Mouse (Mus musculus) monocyte, adult 5-6 weeks (primary cell): ENCODE data around the gene Nr1h2. TPM values are rescaled to one million over a fixed set of nuclear protein-coding genes. Genes with fewer than 3 reads are reported as not detected.

ENCODE experiments used
- ATAC-seq: fragments of 153-309, 156-312 bp; replicated peaks from 2 replicates; pipeline ENCODE4 v1.8.0; 2017; ENCODE audit warnings: mild to moderate bottlenecking; ENCODE audit not compliant: low TSS enrichment, insufficient number of reproducible peaks, severe bottlenecking, poor library complexity, low FRiP score
- total RNA-seq: library from RNA; stranded (forward); fragments of 200-1000, 200-491, 200-594 nt; gene quantifications from 3 replicates; pipeline ENCODE4 v1.2.3, GENCODE M21; 2017

Gene Nr1h2
- total RNA-seq, 1 experiment from 2014 or later = 243 TPM

DNA sequence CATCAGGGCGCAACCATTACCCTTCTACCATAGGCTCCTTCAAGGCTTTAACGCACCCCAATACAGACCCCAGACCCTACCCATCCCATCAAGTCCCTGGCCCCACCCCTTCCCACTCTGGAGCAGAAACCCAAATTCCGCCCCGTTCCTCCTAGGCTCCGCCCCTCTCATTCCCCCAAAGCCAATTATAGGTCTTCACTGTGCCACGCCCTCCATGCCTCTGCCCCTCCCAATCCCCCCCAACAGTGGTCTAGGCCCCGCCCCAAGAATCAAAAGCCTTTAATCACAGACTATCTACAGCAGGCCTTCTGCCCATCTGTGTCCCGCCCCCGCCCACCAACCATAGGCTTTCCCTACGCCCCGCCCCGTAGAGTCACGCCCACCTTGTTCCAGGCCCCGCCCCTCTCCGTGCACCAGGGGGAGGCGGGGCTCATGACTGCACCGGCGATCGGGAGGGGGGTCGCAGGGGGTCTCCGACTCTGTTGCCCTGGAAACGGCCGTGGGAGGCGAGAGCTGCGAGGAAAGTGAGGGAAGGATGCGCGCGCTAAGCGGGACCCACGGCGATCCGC lies 471 bp downstream of the Nr1h2 start:
- ATAC-seq = peak; percentile 28; the same call in 1 of the 2 replicates

DNA sequence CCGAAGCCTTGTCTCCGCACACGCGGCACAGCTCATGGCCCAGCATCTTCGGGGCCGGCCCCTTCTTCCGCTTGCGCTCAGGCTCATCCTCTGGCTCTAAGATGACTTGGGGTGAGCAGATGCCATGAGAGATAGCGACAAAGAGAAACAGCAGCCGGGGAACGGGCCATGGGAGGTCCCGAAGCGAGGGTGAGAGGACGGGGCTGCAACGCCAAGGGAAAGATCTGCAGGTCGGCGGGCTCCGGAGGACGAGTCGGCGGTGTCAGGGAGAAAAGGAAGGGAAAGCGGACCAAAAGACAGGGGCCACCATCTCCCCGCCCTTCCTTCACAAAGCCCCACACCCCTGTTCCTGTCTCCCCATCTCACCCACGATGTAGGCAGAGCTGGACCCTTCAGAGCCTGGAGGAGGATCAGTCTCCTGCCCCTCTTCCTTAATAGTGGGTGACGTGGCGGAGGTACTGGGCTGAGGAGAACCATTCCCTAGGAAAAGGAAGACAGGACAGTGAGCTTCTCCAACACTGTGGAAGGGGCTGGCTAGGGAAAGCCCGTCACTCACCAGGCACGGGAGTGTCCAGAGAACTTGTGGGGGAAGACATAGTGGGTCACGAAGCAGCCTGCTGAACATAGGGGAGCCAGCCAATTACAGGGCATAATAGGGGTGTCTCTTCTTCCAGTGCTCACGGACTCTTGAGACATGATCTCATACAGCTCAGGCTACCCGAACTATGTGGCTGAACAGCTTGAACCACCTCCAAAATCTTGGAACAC lies 1.4 kb downstream of the Nr1h2 start:
- no peak for ATAC-seq

DNA sequence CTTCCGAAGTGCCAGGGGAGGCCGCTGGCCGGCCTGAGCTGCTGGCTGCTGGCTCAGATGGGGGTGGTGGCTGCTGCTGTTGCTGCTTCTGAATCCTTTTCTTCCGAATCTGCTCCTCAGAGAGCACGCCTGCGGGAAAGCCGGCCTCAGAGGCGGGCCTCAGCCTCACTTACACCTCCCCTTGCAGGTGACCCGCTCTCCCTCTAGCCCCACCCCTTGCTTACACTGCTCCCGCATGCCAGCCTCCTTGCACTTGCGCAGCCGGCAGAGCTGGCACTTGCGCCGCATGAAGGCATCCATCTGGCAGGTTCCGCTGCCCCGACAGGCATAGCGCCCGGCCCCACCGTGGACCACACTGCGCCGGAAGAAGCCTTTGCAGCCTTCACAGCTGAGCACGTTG lies 2.0 kb downstream of the Nr1h2 start:
- ATAC-seq = no peak

DNA sequence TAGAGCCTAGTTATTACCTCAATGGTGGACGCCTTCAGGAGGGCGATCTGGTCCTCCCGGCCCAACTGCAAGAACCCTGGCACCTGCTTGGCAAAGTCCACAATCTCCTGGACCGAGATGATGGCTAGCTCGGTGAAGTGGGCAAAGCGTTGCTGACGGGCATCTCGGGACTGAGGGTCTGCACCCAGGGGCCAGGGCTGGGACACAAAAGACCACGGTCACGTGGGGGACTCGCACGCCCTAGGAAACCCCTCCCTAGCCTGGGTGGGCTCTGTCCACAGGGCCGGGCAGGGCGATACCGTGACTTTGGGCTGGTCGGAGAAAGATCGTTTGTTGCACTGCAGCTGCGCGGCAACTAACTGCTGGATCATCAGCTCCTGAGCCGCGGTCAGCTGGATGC lies 2.5 kb downstream of the Nr1h2 start:
- no peak for ATAC-seq

DNA sequence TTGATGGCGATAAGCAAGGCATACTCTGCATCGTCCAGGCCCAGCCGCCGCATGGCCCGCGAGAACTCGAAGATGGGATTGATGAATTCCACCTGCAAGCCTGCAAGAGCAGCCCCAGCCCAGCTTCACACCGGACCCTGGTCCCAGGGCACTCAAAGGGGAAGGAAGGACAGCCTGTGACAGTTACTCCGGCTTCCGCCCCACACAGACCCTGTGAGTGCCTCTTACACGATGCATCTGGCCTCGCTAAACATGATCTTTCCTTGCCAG lies 3.4 kb downstream of the Nr1h2 start:
- no peak for ATAC-seq

DNA sequence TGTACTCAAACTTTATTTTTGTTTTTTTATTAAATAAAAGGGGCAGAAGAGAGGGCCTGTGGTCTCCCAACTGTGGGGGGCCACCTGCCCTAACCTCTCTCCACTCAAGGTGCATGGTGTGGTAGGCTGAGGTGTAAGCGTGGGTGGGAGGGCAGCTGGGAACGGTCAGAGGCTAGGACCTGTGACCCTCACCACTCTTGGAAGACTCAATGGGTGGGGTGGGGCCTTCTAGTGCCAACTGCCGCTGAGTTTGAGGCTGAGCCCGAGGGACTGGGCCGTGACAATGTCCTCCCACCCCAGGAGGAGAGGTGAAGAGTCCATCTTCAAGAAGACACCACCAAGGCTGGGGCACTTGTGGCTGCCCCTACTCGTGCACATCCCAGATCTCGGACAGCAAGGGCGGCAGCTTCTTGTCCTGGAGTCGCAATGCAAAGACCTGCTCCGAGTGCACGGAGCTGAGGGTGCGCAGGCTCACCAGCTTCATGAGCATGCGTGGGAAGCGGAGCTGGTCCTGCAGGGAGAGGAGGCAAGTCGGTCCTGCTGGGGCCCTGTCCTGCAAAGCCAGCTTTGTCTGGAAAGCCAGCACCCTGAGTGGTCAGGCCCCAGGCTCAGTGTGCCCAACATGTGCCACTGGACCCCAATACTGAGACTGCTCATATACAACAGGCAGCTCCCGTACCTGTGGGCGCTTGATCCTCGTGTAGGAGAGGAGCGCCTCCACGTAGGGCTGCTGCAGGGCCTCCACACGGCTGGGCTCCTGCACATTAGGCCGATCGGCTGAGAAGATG lies 3.9 kb downstream of the Nr1h2 start:
- ATAC-seq = no peak

DNA sequence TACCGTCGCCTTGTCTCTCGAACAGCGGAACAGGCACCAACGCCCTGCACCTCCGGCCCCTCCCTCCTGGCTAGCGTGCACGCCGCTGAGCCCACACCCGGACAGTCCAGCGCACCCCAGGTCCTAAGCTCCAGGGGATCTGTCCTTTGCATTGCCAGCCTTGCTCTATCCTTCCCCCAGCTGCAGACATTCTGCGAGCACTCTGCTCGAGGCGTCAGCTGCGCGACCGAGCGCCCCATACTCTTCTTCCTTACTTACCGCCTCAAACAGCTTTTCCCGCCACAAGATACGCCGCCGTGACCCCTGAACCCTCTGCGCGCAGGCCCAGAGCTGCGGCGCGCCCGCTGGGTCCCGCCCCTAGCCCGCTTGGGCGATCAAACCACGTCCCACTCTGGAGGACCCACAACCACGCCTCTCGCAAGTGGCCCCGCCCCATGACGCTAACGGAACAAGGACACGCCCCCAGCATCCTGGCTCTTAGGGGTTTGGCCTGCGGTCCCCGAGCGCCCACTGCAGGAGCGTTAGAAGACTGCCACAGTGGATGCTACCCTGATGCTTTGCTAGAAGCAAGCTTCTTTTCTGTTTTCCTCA lies 5.2 kb downstream of the Nr1h2 start, which contains the start of gene Pold1:
Gene Pold1, minus strand, starts transcription at position 353 of the 591 bp plus-strand sequence.
- peak; percentile 89 for ATAC-seq

DNA sequence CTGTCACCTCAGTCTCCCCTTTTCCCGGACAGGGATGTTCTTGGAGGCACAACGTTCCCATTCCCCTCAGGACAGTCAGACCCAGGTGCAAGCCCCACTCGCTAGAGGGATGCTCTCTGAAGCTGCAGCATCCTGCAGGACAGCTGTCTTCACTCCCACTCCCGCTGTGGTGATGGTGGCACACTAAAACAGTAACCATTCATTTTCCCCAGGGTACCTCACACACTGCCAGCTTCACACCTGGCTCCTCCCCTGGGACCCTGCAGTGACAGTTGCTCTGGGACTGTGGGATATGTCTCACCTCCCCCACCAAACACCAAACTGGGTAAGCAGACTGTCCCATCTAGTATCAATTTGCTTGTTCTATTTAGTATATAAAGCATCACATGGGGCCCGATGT lies 6.0 kb downstream of the Nr1h2 start:
- ATAC-seq = no peak

DNA sequence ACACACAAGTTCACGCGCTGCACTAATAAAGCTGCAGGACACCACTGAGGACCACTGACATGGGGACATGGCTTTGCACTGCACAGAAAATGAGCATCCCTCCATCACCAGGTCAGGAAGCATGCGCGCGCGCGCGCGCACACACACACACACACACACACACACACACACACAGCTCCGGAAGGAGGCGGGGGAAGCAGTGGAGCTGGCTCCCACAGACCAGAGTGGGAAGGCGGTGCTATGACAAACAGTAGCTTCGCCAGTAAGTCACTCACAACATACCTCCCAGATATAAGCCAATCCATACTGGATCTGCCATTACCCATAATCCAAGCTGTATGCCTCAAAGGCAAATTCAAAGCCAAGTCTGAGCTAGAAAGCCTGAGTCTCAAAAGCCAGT lies 6.7 kb downstream of the Nr1h2 start:
- ATAC-seq = no peak

DNA sequence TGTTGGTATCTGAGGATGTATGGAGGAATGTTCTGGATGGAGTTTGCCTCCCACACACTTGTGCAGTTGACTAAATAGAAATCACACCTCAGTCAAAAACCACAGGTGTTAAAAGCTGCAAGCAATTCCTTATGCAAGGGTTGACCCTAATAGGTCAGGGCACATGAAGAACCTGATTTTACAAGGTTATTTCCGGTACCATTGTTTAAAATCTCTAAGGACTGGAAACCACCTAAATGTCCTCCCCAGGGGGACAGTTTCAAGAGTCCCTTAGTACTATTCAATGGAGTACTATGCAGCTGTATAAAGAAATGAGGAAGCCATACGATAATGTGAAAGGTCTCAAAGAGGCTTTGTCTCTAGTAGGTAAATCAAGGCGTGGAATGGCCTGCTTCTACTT lies 7.5 kb downstream of the Nr1h2 start:
- no peak for ATAC-seq

DNA sequence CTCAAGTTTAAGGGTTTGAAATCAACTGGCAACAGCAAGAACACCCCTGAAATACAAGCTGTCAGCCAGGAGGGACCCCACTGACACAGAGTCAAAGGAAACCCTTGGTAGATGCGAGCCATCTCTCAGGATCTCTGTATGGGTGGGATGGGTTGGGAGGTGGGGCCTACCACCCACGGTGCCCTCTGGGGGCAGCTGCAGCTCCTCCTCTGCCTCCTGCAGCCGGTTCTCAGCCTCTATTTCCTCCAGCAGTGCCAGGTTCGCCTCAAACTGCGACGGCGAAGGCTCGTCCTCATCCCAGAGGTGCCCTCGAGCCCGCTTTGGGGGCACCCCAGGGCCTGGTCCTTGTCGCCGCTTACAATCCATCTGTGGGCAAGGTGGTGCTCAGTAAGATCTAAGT lies 10.7 kb downstream of the Nr1h2 start:
- no peak for ATAC-seq

DNA sequence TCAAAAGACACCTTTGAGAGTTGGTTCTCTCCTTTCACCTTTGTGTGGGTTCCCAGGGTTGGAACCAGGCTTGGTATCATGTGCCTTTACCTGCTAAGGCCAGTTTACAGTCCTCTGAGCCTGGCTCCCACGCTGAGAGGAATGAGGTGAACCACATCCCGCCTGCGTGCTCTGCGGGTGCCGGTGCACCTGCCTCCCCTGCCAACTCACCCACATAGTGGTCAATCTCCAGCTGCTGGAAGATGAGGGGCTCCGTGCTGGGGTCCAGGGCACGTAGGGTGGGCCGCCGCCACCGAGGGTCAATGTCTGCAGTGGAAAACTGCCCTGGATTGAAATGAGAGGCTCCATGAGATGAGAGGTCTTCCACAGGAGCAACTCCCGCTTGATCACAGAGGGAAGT lies 11.2 kb downstream of the Nr1h2 start:
- ATAC-seq = no peak

DNA sequence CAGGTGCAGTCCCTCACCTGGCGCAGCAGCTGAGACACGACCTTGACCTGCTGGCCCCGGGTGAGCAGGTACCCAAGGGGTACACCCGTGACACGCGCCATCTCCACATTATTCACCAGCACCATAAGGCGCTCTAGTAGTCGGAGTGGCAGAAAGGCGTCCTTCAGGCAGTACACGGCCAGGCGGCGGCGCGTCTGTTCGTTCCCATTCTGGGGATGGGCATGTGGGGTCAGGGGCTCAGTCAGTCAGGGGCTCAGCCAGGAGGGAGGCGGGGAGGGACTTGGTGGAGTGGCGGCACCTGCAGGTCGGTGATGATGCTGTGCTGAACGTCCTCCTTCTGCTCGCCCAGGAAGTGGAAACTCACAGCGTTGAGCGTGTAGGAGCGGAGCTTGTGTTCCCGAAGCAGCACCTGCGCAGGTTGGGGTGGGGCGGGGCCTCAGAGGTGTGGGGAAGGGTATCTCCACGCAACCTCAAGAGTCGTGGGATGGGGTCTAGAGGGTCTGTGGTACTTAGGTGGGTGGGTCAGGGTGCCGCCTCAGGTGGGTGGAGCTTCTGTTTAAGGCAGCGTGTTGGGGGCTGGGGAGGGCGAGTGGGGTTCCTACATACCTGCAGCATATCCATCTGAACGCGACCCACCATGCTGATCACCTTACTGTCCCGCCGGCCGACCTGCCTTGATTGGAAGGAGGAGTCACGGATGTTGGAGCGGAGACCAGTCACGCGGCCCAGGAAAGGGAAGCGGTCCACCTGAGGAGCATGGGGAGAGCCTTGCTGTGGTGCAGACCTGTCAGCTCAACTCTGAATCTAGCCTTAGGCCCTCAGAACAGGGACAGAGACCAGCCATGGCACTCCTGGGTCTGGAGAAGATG lies 14.8 kb downstream of the Nr1h2 start:
- ATAC-seq = no peak

DNA sequence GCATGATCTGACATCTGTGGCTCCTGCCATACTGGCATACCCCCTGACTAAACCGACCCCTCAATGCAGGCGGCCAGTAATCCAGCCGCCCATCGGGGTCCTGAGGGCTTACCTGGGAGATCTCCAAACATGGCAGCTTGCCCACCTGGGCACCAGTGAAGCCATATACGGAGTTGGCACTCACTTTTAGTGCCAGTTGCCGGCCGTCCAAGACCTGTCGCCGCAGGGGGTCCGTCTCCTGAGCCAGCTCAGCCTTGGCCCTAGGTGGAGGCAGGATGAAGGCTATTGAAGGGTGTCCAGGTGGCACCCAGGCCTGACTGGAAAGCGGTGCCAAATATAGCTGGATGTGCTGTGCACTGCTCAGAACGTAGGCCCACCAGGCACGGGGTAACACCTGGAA lies 16.3 kb downstream of the Nr1h2 start:
- no peak for ATAC-seq

DNA sequence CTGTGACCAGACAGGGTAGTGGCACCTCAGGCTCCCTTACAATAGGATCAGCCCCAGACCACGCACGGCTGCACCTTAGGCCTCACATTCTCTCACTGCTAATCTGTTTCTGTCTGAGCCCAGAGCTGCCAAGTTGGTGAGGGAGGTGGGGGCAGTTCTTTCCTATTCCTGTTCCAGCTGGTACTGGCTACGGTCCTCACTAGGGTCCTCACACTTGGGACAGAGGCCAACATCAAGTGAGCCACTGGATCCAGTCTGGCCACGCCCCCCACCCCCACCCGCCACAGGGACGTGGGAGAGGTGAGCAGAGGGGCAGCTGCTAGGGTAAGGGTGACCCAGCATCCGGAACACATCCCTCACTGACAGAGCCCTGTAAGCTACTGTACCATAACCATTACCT lies 16.7 kb downstream of the Nr1h2 start:
- ATAC-seq = no peak

DNA sequence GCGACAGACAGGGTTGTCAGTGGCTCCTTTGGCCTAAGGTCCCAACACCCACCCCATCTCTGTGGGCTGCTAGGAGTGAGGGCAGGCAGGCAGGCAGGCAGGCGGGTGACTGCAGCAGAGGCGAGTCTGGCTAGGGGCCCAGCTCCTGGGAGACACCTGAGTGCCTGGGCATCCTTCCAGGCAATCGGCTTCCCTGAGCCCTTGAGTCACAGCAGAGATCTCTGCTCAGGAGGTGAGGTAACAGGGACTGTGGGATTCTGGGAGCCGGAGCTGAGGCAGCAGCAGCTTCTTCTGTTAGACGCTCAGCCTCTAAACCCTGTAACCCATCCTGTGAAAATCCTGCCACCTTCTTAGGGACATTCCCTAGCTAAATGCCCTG lies 17.2 kb downstream of the Nr1h2 start:
- ATAC-seq = no peak

DNA sequence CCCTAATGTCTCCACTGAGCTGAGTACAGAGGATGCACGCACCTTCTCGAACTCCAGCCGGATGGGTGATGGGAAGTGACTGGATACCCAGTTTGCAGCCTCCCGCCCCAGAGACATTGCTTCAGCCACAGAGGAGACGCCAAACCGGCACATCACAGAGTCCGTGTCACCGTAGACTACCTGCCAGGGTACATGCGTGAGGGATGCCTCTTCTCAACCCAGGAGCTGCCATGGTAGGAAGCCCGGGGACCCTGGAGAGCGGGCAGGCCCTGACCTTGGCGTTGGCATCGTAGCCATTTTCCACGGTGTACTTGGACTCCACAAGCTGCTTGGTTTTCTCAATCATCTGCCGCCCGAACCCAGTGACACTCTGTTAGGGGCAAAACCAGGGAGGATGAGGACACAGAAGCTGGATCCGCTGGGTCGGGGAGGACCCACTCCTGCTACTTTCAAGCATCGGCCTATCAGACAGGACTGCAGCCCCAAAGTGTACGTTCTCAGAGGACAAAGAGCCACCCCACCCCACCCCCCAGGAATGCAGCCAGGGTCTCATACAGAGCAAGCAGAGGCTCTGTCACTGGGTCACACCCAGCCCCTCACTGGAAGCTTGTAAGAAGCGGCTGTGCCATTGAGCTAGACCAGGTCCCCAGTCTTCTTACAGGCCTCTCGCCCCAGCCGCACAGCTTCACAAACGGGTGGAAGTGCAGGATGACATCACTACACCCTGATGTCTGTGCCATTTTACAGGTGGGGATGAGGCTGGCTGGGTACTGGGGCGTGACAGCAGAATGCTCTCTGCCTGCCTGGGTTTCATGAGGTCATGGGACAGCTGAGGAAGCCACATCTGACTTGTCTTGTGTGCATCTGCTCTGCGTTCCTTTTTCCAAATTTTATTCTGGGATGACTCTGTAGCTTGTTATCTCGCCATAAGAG lies 17.8 kb downstream of the Nr1h2 start:
- ATAC-seq = no peak
